Mouse (Mus musculus): ENCODE data around the gene Orai1.
A peak's percentile ranks its signal among the peaks of the same experiment; 100 is the strongest.

DNA sequence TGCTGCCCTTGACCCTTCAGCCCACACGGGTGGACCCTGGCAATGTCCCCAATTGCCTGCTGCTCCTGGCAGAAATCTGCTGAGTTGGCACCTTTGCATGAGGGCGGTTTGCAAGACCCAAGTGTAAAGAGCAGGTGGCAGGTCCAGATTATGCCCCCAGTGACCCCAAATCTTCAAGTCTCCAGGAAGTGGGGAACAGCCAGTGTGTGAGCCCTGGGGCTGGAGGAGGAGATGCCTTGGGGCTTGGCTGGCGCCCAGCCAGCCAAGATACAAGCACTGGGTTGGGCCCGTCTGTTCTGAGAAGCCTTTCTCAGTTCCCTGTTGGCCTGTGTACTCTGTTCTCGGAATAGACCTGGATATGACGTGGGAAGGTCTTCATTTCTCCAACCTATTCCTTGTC is 12.6 kb downstream of the Orai1 start:
- no peak for TF ChIP-seq ZNF384 (IDR thresholded peaks at IDR 0.05; ENCODE audit: low read depth, low read length)
- no peak for TF ChIP-seq HCFC1 (IDR thresholded peaks at IDR 0.05; ENCODE audit: borderline replicate concordance, insufficient read depth, low read length)
- peak; percentile 92 for TF ChIP-seq MAFK (IDR thresholded peaks at IDR 0.05; ENCODE audit: insufficient read depth, low read depth, low read length)
- no peak for TF ChIP-seq ZC3H11A (IDR thresholded peaks at IDR 0.05; ENCODE audit: borderline replicate concordance, low read depth, low read length)
- no peak for TF ChIP-seq CHD2 (IDR thresholded peaks at IDR 0.05; ENCODE audit: low read depth, low read length)

Measured in ES-E14 (cell line).